Mouse (Mus musculus) layer of hippocampus, adult 11-12 months (tissue): ENCODE results near the gene Prtg.

Experiments used
- DNase-seq: peaks from one replicate; pipeline ENCODE4 v3.0.0; 2022; ENCODE audit warnings: low spot score

The Prtg gene

GRCm38 (mm10) chr9:72810607-72811006 is 3.9 kb downstream of the Prtg start:
- no peak for DNase-seq

- DNase-seq: no peak
These were observed 5.4 kb downstream of the Prtg start for GRCm38 (mm10) chr9:72812091-72812490.

- no peak for DNase-seq
These were observed 6.2 kb downstream of the Prtg start for GRCm38 (mm10) chr9:72812594-72813570.

- DNase-seq: no peak
These were observed 18.8 kb downstream of the Prtg start for GRCm38 (mm10) chr9:72825511-72825910.

GRCm38 (mm10) chr9:72825976-72826375 is 19.3 kb downstream of the Prtg start:
- no peak for DNase-seq

GRCm38 (mm10) chr9:72828616-72829257 is 22.1 kb downstream of the Prtg start:
- no peak for DNase-seq

- no peak for DNase-seq
These were observed 27.5 kb downstream of the Prtg start for GRCm38 (mm10) chr9:72833992-72834696.

GRCm38 (mm10) chr9:72835007-72835406 is 28.3 kb downstream of the Prtg start:
- no peak for DNase-seq

GRCm38 (mm10) chr9:72836708-72837495 is 30.2 kb downstream of the Prtg start:
- no peak for DNase-seq

- DNase-seq: no peak
These were observed 31.0 kb downstream of the Prtg start for GRCm38 (mm10) chr9:72837598-72838160.

- no peak for DNase-seq
These were observed 31.6 kb downstream of the Prtg start for GRCm38 (mm10) chr9:72838256-72838655.

- no peak for DNase-seq
These were observed 32.8 kb downstream of the Prtg start for GRCm38 (mm10) chr9:72839346-72839990.

GRCm38 (mm10) chr9:72844496-72844895 is 37.8 kb downstream of the Prtg start:
- DNase-seq: peak; percentile 74

- DNase-seq: no peak
These were observed 39.5 kb downstream of the Prtg start for GRCm38 (mm10) chr9:72846160-72846559.

GRCm38 (mm10) chr9:72851541-72851940 is 44.9 kb downstream of the Prtg start:
- no peak for DNase-seq

- no peak for DNase-seq
These were observed 45.3 kb downstream of the Prtg start for GRCm38 (mm10) chr9:72851979-72852378.

- DNase-seq: no peak
These were observed 47.1 kb downstream of the Prtg start for GRCm38 (mm10) chr9:72853681-72854190.

GRCm38 (mm10) chr9:72856721-72857120 is 50.0 kb downstream of the Prtg start:
- no peak for DNase-seq

GRCm38 (mm10) chr9:72860764-72861163 is 54.1 kb downstream of the Prtg start:
- no peak for DNase-seq

- DNase-seq: no peak
These were observed 54.6 kb downstream of the Prtg start for GRCm38 (mm10) chr9:72861235-72861634.

GRCm38 (mm10) chr9:72862186-72862585 is 55.5 kb downstream of the Prtg start:
- DNase-seq: no peak
